Mouse (Mus musculus) liver, embryonic 14.5 days (tissue): ENCODE results near the gene Arglu1.

Source experiments
- CTCF ChIP-seq: IDR thresholded peaks from 2 replicates; pipeline ENCODE4 v1.5.1; 2016; ENCODE audit warnings: antibody characterized with exemption, low read depth, control low read depth
- EP300 ChIP-seq: IDR thresholded peaks from 2 replicates; pipeline ENCODE4 v1.6.1; 2016; ENCODE audit warnings: antibody characterized with exemption, low read depth

DNA sequence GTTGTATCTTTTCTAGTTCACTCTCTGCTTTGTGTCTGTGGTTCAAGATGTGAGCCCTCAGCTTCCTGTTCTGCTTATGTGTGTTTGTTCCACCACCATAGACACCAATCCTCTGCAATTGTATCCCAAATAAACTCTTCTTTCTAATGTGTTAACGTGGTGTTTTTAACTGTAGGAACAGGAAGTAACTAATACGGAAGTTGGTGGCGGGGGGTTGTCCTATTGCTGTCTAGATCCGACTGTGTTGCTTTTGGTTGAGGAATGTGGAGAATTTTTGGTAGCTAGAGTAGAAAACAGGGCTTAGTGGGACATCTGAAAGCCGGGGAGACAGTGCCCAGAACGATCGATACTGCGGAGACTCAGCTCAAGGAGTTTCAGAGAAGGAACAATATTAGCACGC is 14.5 kb upstream of the Arglu1 start:
- no peak for TF ChIP-seq CTCF
- TF ChIP-seq EP300: no peak
